Mouse (Mus musculus) T-cell, adult 2 months (primary cell): Measurements from ENCODE around the gene Col4a6.
A peak's percentile ranks its signal among the peaks of the same experiment; 100 is the strongest.

Experiments
- DNase-seq: peaks from one replicate; pipeline ENCODE4 v3.0.0; 2022; ENCODE audit warnings: low spot score

The Col4a6 gene

DNA sequence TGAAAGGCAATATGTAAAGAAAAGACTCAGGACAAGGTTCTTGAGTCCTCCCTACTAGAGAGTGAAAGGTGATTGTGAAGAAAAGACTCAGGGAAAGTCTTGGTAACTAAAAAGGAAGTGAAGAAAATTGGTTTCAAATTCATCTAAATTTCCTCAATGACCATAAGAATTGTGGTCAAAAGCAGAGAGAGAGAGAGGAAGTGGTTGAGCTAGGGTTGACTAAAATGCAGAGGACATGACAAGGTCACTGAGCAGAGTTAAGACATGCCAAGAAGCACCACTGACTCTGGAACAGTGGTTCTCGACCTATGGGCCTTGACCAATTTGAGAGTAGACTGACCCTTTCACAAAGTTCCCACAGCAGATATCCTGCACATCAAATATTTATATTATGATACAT, 224.2 kb downstream of the Col4a6 start:
- no peak for DNase-seq

DNA sequence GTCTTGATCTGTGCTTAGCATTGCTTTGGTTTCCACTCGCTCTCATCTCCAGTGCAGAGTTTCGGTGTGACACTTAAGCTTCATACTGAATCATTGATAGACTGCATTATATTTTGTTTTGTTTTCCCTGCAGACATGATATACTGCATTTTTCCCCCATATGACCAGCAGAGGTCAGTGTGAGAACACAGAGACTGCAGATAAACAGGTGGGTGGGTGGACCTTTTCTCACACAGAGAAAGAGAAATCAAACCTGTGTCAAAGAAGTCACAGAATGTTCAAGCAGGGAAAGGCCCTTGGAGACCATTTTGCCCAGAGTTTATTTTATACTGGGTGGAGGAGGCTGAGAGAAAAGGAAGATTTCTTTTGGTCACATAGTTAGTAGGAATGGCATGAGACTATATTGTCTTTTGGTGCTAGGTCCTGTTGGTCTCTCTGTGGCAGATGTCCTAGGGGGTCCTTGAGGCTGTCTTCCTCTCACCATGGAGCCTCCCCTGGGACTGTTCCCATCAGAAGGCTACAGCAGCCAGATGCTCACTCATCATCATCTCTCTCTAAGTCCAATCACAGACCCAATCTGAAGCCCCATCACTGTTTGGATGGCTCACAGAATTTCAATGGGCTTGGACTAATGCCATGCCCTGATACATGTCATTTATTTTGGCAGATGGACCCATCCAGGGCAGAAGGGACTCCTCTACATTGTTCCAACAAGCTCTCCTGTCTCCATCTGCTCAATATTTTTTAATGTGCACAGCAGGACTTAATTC, 237.1 kb downstream of the Col4a6 start:
- DNase-seq = no peak

DNA sequence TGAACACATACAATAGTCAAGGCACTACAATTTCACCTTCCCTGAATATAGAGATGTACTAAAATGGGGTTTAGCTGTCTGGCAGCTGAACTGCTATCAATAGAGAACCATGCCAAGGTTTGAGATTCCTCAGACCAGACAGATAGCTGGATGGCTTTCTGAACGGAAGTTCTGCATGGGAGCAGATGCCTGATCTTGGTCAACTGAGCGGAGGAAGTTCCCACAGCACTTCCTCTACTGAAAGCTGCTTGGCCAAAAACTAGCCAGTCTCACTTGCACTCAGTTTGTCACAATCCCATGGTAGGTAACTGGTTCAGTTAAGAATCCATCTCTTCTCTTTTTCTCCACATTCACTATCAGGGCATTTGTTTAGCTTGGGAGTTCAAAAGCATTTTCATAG, 245.7 kb downstream of the Col4a6 start:
- no peak for DNase-seq

DNA sequence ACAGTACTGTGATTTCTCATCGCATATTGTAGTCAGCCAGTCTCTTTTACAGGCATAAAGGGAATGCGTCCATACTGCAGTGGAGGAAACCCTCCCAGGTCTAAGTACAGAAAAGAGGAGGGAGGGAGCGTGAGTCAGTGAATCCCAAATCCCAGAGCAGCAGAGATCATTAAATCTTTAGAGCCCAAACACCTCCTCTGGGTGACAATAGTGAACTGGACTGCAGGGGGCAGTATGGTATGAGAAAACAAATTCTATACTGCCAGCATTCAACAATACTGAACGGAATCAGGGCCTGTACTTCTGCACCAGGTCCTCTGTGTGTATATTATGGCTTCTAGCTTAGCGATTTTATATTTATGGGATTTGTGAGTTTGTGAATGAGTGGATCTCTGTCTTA, 261.1 kb downstream of the Col4a6 start:
- no peak for DNase-seq

DNA sequence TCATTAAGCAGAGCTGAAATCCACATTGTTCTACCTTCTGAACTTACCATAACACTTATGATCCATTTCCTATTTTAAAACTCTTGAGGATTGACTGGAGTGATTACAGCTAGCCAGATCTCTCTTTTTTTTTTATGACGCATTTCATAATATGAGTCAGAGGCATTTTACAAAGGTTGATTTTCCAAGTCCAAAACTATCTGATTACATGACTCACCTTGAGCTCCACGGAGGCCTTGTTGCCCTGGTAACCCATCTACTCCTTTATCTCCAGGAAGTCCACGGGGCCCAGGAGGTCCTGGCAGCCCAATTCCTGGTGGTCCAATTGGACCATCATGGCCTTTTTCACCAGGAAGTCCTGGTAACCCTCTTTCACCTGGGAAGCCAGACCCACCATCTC, 274.9 kb downstream of the Col4a6 start:
- no peak for DNase-seq

DNA sequence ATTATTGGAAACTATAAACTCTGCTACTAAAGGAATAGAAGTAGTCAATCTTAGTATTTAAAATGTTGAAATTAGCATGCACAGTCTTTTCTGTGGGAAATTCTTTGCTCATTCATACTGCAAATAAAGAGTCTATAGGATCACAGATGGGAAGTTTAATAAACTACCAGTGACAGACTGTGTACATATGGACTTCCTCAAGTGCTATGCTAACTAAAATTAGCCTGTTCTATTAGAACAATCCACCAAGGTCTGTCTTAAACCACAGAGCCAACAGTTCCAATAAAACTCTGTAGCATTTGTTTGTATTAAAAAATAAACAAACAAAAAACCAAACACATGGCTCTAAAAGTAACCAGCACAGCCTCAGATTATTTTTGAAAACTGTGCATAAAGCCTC, 278.8 kb downstream of the Col4a6 start:
- DNase-seq = no peak

DNA sequence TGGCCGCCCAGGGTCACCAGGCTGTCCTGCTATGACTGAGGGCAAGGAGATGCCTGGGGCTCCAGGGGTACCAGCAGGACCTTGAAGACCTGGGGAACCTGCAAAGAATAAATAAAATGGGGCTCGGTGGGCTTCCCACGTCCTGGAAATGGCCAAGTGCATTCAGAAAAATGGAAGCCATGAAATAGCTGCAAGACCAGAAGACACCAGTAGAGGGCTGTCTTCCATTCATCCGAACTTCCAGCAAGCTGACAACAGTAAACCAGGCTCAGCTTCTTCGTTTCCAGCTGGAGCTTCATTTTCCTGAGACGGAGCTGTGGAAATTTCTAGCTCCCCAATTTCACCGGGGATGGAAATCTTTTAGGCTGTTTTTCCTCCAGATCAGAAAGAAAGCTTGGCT, 298.5 kb downstream of the Col4a6 start:
- DNase-seq = no peak

DNA sequence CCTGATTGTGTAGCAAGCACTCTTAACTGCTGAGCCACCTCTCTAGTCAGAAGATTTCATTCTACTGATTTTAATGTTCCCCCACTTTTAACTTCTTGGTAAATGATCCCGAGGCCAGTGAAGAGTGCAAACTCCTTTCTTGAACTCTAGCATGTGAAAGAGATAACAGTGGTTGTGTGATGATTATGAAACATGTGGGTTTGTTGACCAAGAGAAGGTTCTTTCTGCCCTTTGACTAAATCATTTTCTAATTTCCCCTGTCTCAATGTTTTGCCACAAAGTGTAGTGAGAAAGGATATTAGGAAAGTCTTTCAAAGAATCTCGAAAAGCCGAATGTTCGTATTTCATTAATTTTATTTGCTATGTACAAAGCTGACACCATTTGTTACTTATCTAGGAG, 308.8 kb downstream of the Col4a6 start:
- no peak for DNase-seq

DNA sequence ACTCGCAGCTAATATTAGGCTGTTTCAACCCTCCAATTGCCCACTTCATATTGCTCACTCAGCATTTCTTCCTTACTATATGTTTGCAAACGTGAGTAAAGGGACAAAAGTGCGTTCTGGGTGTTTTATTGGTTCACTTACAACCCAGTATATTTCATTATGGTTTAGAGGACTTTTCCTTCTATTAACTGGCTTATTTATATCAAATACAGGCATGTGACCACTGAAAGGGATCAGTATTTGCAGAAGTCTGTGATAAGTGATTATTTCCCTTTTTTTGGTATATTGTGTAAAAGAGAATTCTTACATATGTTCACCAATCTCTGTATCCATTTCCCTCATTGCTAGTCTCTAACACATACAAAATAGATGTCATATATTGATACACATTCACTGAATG, 313.5 kb downstream of the Col4a6 start:
- DNase-seq = no peak

DNA sequence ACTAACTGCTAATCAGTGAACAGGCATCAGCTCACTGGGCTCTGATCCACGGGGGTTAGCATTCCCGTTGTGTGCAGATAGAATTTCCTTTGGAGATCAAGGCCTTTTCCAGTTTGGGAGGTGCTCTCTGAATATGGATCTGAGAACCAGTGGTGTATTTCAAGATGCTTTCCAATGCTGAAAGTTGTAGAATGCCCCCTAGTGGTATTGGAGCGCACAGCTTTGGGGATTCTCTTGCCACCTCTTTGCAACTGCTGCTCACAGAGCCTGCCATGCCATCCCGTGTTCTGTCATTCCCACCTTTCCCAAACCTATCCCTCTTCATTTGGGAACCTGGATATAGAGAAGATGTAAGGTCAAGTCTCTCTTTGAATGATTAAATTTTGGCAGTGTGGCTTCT, 315.7 kb downstream of the Col4a6 start:
- DNase-seq = no peak

DNA sequence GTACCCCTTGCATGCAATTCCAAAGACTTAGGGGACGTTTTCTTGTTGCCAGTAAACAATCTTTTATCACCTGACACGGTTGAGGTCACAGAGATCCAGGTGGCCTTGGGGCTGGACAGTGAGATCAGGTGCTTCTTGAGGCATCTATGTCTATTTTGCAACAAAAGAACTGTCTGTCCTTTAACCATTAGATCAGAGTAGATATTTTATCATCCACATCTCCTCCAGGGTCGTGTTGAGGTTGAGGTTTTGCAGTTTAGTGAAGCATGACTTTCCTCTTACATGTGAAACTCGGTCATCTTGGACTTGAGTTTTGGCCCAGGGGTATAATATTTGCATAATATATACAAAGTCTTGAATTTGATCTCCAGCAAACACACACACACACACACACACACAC, 316.2 kb downstream of the Col4a6 start:
- DNase-seq = no peak

DNA sequence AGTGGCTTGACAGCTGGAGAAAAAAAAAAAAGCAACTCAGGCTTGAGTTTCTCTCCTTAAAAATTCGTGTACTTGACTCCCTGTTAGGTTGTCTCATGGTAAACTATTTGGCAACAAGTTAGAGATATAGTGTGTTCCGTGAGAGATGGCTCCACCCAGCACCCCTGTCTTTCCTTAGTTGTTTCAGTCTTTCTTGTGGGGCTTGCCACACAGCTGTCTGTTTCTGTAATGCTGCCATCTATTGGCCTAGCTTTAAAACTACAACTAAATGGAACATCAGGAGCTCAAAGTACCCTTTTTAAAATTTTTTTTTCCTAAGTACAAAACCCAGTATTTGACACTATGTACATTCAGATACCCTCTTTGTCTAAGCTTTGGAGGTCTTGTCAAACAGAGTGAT, 317.2 kb downstream of the Col4a6 start:
- DNase-seq = peak; percentile 5

DNA sequence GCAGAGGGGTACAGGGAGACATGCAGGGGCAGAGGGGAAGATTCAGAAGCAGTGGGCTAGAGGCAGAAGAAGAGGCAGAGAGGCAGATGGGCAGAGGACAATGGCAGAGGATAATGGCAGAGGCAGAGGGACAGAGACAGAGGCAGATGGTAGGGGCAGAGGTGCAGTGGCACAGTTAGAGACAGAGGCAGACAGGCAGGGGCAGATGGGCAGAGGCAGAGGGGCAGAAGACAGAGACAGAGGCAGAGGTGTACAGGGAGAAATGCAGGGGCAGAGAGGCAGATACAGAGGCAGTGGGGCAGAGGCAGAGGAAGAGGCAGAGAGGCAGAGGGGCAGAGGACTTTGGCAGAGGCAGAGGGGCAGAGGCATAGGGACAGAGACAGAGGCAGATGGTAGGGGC, 322.7 kb downstream of the Col4a6 start:
- no peak for DNase-seq

DNA sequence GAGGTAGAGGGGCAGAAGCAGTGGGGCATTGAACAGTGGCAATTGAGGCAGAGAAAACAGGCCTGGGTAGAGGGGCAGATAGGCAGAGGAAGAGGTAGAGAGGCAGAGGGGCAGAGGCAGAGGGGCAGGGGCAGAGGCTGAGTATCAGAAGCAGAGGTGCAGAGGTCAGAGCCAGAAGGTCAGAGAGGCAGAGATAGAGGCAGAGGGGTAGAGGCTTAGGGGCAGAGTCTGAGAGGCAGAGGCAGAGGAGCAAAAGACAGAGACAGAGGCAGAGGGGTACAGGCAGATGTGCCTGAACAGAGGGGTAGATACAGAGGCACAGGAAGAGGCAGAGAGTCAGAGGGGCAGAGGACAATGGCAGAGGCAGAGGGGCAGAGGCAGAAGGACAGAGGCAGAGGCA, 323.6 kb downstream of the Col4a6 start:
- no peak for DNase-seq

DNA sequence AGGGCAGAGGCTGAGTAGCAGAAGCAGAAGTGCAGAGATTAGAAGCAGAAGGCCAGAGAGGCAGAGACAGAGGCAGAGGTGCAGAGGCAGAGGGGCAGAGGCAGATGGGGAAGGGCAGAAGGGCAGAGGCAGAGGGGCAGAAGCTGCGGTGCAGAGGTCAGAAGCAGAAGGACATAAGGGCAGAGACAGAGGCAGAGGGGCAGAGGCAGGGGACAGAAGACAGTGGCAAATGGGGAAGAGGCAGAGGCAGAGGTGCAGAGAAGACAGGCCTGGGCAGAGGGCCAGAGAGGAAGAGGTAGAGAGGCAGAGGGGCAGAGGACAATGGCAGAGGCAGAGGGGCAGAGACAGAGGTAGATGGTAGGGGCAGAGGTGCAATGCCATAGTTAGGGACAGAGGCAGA, 324.2 kb downstream of the Col4a6 start:
- no peak for DNase-seq
